Mouse (Mus musculus) heart, postnatal 0 days (tissue): Measurements from ENCODE around the gene Bcl2l15.
A peak's percentile ranks its signal among the peaks of the same experiment; 100 is the strongest.

Source experiments
- CTCF ChIP-seq: IDR thresholded peaks from 2 replicates; pipeline ENCODE4 v1.5.1; 2016; ENCODE audit warnings: antibody characterized with exemption, control low read depth, low read depth
- EP300 ChIP-seq: IDR thresholded peaks from 2 replicates; pipeline ENCODE4 v1.6.1; 2016; ENCODE audit warnings: antibody characterized with exemption, low read depth

- peak; percentile 65; the same call in 1 of the 2 replicates for TF ChIP-seq EP300
- TF ChIP-seq CTCF = no peak
These were observed 39.8 kb upstream of the Bcl2l15 start for GRCm38 (mm10) chr3:103792566-103792965.
